Mouse (Mus musculus) liver, adult 2 months (tissue): Measurements from ENCODE around the gene Zfp580.

Experiments used
- CTCF ChIP-seq: fragments of 200-500 bp; IDR thresholded peaks from 2 replicates; pipeline ENCODE4 v1.5.1; 2011; ENCODE audit warnings: low read depth, low read length, control low read depth
- POLR2A ChIP-seq: fragments of 200-500 bp; IDR thresholded peaks from 2 replicates; pipeline ENCODE4 v1.6.1; 2011; ENCODE audit warnings: low read length, control low read depth; ENCODE audit not compliant: insufficient read depth; ENCODE audit errors: extremely low read depth

- no peak for TF ChIP-seq CTCF
- TF ChIP-seq POLR2A = no peak
Measured at GRCm38 (mm10) chr7:5038940-5039339, 12.4 kb upstream of the Zfp580 start.
